Mouse (Mus musculus): Measurements from ENCODE around the gene Syce2. TPM values are rescaled to one million over a fixed set of nuclear protein-coding genes. Genes with fewer than 3 reads are reported as not detected.

Syce2 gene
- total RNA-seq, 2 experiments from 2014 or later = 1.2 to 1.8 TPM

GRCm38 (mm10) chr8:84837149-84837911 is 34.6 kb upstream of the Syce2 start:
- Histone ChIP-seq H3K4me3 (no peak overlapping the region), H3K27ac (peak overlapping the region; percentile 13; the same call in 1 of the 2 replicates)
- no peak for TF ChIP-seq CTCF (IDR thresholded peaks at IDR 0.05)
- no peak for DNase-seq
- intact Hi-C loops (cut with DNase I) = no loop called here

- DNase-seq = no peak
- H3K4me3 ChIP-seq = no peak overlapping the region
- intact Hi-C loops (cut with DNase I) = no loop called here
- no peak overlapping the region for H3K27ac ChIP-seq
- TF ChIP-seq CTCF (IDR thresholded peaks at IDR 0.05) = no peak
Measured at GRCm38 (mm10) chr8:84837912-84838470, 33.9 kb upstream of the Syce2 start.

GRCm38 (mm10) chr8:84838513-84838912 is 33.4 kb upstream of the Syce2 start:
- DNase-seq = no peak
- H3K4me3 ChIP-seq = no peak overlapping the region
- intact Hi-C loops (cut with DNase I) = no loop called here
- H3K27ac ChIP-seq = no peak overlapping the region
- no peak for TF ChIP-seq CTCF (IDR thresholded peaks at IDR 0.05)

- peak overlapping the region; percentile 93 for H3K4me3 ChIP-seq
- no peak for TF ChIP-seq CTCF (IDR thresholded peaks at IDR 0.05)
- no peak for DNase-seq
- peak overlapping the region; percentile 94 for H3K27ac ChIP-seq
- intact Hi-C loops (cut with DNase I) = no loop called here
Measured at GRCm38 (mm10) chr8:84839411-84839810, 32.5 kb upstream of the Syce2 start.

GRCm38 (mm10) chr8:84839875-84840247 is 32.0 kb upstream of the Syce2 start:
- H3K4me3 ChIP-seq = peak overlapping the region; percentile 93
- no peak for TF ChIP-seq CTCF (IDR thresholded peaks at IDR 0.05)
- peak overlapping the region; percentile 94 for H3K27ac ChIP-seq
- intact Hi-C loops (cut with DNase I) = no loop called here
- no peak for DNase-seq

GRCm38 (mm10) chr8:84840248-84840999 is 31.5 kb upstream of the Syce2 start, which contains the start of gene Rad23a:
Gene Rad23a (minus strand): TSS chr8:84840665.
- DNase-seq = peak; percentile 95
- Histone ChIP-seq H3K27ac (peak within 1 kb of the TSS; percentile 94), H3K4me3 (peak within 1 kb of the TSS; percentile 93)
- intact Hi-C loops (cut with DNase I) = no loop called here
- TF ChIP-seq CTCF (IDR thresholded peaks at IDR 0.05) = no peak

GRCm38 (mm10) chr8:84841514-84841913 is 30.4 kb upstream of the Syce2 start:
- Histone ChIP-seq H3K4me3 (no peak overlapping the region), H3K27ac (0 out of 2 replicates have a peak overlapping the region, but pooled peaks have one; percentile 94)
- no peak for DNase-seq
- TF ChIP-seq CTCF (IDR thresholded peaks at IDR 0.05) = no peak
- intact Hi-C loops (cut with DNase I) = no loop called here

GRCm38 (mm10) chr8:84844397-84845070 is 27.4 kb upstream of the Syce2 start:
- peak overlapping the region; percentile 80 for H3K4me3 ChIP-seq
- no peak overlapping the region for H3K27ac ChIP-seq
- TF ChIP-seq CTCF (IDR thresholded peaks at IDR 0.05) = no peak
- DNase-seq = no peak
- intact Hi-C loops (cut with DNase I) = loop anchor here (5.0 kb wide), 2 partner anchors 58 to 133 kb away; partner anchors contain the start of genes Junb and Klf1

- Histone ChIP-seq H3K27ac (peak overlapping the region; percentile 94), H3K4me3 (peak overlapping the region; percentile 80)
- peak; percentile 59 for TF ChIP-seq CTCF (IDR thresholded peaks at IDR 0.05)
- intact Hi-C loops (cut with DNase I) = loop anchor here (5.0 kb wide), 2 partner anchors 57 to 132 kb away; partner anchors contain the start of genes Junb and Klf1
- DNase-seq = peak; percentile 47
Measured at GRCm38 (mm10) chr8:84845355-84846093, 26.4 kb upstream of the Syce2 start.

- Histone ChIP-seq H3K27ac (peak overlapping the region; percentile 94), H3K4me3 (peak overlapping the region; percentile 80)
- no peak for TF ChIP-seq CTCF (IDR thresholded peaks at IDR 0.05)
- no peak for DNase-seq
- intact Hi-C loops (cut with DNase I) = loop anchor here (5.0 kb wide), 2 partner anchors 56 to 131 kb away; partner anchors contain the start of genes Junb and Klf1
Measured at GRCm38 (mm10) chr8:84846094-84846721, 25.7 kb upstream of the Syce2 start.

All from gastrocnemius, adult 2 months (tissue).